Mouse (Mus musculus): ENCODE measurements around the gene Gm21985.
"Not testable (repeated sequence)": the region's sequence is repeated elsewhere in the genome, so short reads cannot be mapped to it uniquely, and the experiment has no call there.

Gene Gm21985

DNA sequence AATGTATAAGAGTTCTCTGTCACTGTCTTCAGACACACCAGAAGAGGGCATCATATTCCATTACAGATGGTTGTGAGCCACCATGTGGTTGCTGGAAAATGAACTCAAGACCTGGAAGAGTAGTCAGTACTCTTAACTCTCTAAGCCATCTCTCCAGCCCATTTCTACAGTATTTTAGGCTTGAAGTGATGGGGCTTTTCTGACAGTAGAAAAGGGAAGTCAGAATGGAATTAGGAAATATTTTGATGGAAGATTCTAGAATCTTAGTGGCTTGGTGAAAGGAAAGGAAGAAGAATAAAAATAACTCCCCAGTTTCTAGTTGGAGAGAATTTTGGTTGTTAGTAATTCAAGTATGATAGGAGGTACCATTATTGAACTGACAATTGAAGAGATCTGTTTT is 127.8 kb downstream of the Gm21985 start:
- no peak for DNase-seq

DNA sequence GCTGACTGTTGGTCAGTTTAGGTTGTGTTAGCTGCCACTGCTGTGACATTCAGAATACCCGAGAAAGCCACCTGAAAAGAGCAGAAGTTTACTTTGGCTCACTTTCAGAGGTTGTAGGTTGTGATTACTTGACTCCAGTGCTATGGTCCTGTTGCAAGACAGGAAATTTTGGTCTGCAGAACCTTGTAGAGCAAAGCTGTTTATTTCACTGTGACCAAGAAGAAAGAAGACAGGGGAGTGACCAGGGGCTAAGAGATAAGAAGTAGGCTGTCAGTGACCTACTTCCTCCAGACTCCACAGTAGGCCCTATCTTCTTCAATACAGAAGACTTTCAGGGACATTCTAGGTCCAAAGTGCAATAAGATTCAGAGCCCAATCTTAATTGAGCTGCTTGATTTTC is 130.5 kb downstream of the Gm21985 start:
- DNase-seq: no peak

DNA sequence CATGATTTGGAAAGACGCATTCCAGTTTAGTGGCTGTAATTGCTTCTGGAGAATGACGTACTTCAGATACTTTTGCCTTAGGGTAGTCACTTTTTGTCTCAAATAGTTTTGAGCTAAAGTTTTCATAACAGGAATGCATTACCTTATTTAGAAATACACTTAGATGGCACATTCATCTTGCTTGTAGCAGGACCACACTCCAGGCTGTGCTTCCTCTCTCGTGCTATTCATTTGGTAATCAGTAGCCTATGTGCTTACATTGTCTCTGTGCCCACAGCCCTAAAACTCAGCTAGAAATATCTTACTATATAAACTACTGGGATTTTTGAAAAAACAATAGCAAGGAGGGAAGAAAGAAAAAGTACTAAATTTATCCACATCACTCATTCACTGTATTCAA is 140.9 kb downstream of the Gm21985 start:
- DNase-seq: no peak

DNA sequence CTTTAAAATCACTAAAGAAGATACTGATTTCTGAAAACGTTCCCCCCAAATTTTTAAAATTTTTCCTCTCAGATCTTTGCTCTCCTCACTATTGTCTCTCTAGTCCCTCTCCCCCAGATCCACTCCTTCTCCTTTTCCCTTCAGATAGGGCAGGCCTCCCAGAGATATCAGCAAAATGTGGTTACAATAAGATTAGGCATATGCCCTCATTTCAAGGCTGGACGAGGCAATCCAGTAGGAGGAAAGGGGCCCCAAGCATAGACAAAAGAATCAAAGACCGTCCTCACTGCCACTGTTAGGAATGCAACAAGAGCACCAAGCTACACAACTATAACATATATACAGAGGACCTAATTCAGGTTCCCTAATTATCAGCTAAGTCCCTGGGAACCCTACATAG is 159.2 kb downstream of the Gm21985 start:
- no peak for DNase-seq

DNA sequence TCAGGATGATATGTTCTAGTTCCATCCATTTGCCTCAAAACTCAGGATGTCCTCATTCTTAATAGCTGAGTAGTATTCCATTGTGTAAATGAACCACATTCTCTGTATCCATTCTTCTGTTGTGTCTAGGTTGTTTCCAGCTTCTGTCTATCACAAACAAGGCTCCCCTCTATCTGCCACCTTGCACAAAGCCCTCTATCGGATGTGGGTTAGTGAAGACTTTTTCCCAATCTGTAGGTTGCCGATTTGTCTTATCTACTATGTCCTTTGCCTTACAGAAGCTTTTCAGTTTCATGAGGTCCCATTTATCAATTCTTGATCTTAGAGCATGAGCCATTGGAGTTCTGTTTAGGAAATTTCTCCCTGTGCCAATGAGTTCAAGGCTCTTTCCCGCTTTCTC is 162.4 kb downstream of the Gm21985 start:
- DNase-seq: not testable (repeated sequence)

DNA sequence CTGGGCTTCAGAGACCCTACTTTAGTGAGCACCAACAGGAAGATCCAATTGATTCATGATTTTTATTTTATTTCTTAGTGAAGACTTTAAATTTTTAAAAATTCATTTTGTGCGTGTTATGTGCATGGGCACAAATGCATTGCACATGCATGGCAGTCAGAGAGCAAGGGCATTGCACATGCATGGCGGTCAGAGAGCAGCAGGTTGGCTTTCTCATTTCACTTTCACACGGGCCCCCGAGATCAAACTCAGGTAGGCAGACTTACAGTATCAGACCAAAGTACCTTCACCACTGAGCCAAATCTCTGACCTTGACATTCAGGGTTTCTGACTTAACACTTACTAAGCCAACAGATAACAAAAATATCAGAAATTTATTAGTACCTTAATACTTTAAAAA is 163.6 kb downstream of the Gm21985 start:
- no peak for DNase-seq

DNA sequence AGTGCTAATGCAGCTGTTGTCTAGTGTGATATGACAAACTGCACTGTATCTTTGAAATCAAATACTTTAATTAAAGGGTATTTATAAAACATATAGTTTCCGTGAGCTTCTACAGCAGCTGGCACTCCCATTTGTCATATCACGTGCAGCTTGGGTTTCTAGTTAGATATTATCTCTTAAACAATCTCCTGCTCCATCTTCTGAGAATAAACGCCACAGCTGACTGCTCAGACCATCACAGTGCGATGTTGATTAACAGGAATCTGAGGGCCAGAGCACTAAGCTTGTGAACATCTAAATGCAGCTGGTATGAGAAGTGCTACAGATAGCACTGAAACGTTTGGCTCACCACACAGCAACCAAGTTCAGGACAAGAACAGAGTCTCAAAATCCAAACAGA is 164.3 kb downstream of the Gm21985 start:
- no peak for DNase-seq

DNA sequence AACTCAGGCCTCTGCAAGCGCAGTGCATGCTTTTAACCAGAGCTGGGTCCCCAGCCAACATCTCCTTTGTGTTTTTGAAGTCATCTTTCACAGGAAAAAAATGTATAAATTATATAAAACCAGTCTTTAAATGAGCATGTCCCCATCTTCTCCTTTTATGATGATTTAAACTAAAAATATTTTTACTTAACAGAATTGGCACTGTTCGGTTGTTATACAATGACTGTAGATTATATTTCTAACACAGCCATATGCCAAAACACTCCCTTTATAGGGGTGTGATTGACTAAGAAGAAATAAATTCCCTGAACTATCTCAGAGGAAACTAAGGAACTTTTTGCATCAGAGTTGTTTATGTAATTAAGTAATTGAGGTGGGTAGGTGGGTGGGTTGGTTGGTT is 166.4 kb downstream of the Gm21985 start:
- no peak for DNase-seq

DNA sequence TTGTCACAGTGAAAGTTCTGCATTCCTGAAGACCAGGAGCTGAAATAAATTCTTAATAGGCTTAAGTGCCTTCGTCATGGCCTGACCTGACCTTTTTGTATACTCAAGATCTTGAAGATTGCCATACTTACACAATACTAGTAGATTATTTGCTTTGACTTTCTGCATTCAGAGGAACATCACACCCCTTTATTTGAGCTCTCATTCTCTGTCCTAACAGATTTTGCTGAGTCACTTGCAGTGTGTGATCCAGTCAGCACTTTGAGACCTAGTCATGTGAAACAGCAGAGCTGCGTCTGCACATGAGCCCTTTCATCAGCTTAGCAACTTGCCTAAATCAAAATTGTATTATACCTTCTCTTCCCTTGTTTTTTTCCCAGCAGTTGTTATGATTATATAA is 167.2 kb downstream of the Gm21985 start:
- no peak for DNase-seq

DNA sequence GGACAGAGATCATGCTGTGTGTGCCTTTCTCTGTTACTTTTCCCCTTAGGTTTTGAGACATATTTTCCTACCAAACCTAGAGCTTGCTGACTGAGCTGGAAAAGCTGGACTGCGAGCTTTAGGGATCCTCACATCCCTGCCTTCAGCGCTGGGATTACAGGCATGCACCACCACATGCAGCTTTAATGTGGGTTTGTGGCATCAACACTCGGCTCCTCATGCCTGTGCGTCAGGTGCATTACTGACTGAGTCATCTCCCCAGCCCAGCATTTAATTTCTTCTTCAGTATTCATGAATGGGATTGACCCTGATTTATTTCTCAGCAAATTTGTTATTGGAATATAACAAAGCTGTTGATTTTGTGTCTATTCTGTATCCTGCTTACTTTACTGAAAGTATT is 170.2 kb downstream of the Gm21985 start:
- no peak for DNase-seq

DNA sequence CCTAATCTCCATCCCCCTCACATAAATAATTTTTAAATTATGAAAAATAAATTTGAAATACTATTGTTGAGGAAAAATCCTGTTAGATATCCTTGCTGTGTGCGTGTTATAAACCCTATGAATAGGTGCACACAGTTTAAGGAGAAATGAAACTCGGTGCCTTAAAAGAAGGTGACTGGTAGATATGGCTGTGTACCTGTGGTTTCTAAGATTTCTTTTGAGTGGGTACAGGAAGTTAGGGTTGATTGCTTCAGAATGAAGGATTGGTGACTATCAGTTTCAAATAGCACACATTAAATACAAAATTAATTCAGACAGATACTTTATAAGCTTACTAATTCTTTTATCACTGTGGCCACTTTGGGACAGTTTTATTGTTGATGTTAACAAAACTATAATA is 171.5 kb downstream of the Gm21985 start:
- DNase-seq: no peak

DNA sequence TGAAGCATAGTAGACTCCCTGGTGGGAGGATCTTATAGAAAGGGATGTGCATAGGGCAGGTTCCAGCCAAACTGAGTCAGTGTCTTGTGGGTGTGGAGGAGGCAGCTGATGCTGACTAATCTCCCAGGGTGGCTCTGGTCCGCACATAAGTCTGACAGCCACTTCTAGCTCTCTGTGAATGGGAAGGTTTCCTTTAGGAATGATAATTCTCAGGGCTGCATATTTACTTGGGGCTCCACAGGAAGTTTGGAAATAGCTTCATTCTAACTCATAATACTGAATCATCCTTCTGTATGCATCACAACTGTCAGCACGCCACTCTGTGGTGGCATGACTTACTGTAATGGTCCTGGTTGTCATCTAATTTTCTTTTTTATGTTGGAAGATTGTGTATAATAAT is 177.4 kb downstream of the Gm21985 start:
- DNase-seq: no peak

DNA sequence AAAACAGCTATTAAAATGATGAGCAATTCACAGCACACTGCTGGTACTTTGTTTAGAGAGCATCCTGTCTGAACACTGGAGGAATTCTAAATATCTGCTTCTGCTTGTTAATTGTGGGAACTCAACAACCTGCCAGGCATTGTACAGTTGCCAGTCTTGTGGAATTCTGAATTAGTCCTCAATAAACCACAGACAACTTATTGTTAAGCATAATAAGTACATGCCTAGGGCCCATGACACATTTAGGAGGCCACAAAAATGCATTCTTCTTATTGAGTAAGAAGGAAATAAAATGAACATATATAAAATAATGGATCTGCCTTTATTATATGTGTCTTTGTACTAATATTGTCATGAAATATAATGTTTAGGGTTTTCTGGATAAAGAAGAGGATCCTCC is 179.4 kb downstream of the Gm21985 start:
- DNase-seq: no peak

DNA sequence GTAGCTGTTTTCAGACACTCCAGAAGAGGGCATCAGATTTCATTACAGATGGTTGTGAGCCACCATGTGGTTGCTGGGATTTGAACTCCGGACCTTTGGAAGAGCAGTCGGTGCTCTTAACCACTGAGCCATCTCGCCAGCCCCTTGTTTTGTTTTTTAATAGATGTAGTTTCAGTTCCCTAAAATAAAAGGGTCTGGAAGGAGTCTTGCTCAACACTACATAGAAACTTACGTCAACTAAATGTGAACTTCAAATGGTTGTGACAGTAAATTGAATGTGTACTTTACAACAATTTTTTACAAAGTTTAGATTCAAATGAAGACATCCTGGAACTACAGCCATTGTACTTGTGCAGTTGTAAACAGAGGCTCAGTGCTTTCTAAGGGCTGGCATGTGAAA is 181.9 kb downstream of the Gm21985 start:
- not testable (repeated sequence) for DNase-seq

DNA sequence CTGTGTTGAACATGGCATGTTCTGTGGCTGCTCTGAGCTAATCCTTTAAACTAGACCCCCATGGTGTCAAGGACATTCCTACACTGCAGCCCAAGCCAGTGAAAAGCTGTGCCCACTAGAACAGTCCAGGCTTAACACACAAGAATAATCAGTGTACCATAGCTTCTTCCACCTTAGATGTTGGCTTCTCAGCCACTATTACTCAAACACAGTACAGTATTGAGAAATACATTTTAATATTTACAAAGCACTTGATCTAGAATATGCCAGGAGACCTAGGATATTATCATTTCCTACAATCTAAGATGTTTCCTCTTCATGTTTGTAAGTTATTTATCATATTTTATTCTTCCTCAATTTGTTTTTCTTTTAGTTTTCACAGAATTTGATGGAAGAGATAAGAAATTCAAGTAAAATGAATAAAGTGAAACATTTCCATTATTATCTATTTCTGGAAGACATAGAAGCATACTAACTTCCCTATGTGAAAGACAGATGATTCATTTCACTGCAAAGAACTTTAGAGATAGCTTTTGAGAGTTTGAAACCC is 182.5 kb downstream of the Gm21985 start:
- no peak for DNase-seq

DNA sequence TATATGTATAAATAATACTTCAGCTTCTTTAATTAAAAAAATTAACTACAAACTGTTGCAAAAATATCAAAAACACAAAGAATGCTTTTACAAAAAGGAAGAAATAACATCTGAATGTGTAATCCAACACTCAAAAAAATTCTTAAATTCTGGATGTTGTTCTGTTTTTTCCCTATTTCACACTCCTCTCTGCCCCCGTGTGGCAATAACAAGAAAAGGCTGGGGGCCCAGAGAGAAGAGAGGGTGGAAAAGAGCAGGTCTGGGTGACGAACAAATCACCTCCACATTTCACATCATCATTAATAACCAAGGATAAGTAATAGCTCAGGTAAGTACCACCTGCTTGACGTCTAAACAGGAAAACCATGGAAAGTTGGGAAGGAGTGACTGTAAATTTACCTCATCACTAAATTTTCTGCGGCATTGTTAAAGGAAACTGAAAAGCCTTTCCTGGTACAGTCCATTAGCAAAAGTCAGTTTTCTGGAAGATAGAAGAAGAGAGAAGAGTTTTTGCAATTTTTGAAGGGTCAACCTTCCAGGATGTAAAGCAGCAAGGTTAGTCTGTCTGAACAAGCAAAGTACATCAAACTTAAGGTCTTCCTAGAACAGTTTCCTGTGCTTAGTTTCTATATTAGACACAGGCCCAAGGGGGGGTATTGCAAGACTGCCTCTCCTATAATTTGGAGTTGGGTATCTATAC is 183.6 kb downstream of the Gm21985 start:
- DNase-seq: no peak

DNA sequence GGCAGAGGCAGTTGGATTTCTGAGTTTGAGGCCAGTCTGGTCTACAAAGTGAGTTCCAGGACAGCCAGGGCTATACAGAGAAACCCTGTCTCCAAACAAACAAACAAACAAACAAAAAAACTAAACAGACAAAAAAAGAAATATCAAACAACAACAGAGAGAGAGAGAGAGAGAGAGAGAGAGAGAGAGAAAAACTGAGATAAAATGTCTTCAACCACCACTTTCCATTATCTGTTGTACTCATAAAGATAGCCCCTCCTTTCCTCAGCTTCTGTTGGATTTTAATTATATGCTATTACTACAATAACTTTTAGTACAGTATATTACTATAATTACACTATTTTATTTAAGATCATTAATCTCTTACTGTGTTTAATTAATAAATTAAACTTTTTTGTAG is 186.4 kb downstream of the Gm21985 start:
- not testable (repeated sequence) for DNase-seq

DNA sequence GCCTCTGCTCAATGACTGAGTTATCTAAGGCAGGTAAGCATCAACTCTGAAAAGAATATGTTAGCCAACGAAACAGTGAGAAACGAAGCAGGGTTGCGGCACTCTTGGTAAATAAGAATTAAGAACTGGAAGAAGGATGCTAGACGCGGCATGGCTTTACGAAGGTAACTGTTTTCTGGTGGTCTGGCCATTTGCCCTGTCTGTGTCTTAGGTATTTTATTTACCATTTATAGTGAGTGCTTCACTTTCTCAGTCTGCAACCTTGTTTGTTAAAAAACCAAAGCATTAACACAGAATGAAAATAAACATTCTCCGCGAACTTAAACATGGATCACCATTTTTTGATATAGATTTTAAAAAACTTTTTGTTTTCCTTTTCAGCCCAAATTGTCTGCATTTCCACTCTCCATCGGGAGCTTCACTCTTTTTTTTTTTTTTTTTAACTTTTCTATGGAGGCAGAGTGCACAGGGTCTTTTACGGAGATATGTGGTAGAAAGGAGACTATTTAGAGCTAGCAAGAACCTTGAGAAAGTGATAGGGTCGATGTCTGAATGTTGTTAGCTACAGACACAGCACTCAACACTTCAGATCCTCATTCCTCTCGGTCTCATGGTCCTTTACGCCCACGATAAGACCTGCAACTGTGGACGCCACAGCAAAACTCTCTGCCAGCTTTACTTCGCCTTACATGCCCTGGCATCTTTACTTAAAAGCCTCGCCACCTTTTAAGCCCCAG is 188.2 kb downstream of the Gm21985 start:
- DNase-seq: no peak

DNA sequence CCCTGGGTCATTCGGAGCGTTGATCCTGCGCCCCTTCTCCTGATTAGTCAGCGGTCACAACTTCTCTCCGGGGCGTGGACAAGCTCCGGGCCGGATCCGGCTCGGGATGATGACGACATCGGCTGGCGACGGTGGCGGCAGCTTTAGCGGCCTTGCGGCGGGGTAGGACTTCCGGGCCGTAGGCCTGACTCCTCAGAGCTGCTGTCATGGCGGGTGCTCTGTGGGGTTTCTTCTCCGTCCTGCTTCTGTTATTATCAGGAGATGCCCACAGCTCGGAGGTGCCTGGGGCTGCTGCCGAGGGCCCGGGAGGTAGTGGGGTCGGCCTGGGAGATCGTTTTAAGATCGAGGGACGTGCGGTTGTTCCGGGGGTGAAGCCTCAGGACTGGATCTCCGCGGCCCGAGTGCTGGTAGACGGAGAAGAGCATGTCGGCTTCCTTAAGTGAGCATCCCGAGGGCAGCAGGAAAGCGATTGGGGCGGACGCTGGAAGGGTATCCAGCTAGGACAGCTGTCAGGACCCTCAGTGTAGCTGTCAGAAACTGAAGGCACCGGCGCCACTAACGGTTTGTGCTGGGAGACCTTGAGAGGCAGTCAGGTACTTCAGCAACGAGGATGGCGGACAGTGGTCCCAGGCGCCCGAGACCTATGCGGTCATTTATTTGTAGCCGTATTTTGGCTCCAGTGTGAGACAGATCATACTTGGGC is 188.9 kb downstream of the Gm21985 start, which contains the start of gene Emc7:
Gene Emc7, plus strand, starts transcription at position 136 of the 703 bp plus-strand sequence.
- DNase-seq: peak; percentile 94
